Mouse (Mus musculus) liver, embryonic 14.5 days (tissue): ENCODE measurements around the gene Olfr60.

Experiments
- CTCF ChIP-seq: IDR thresholded peaks from 2 replicates; pipeline ENCODE4 v1.5.1; 2016; ENCODE audit warnings: antibody characterized with exemption, low read depth, control low read depth
- EP300 ChIP-seq: IDR thresholded peaks from 2 replicates; pipeline ENCODE4 v1.6.1; 2016; ENCODE audit warnings: antibody characterized with exemption, low read depth

- no peak for TF ChIP-seq CTCF
- no peak for TF ChIP-seq EP300
These were observed 27.8 kb downstream of the Olfr60 start, which contains the start of gene Olfr527 for GRCm38 (mm10) chr7:140333717-140334116.
